Mouse (Mus musculus) lung, embryonic 14.5 days (tissue): ENCODE measurements at regions not wholly inside any gene's neighbourhood (a gene's known extent, or its start where the extent isn't known, plus 50 kb on each side); places are given as distances from the start of the nearest gene placed in this dataset.
A peak's percentile ranks its signal among the peaks of the same experiment; 100 is the strongest.

Experiments
- ATAC-seq: fragments of 200-750 bp; cut with Nextera tagmentation; 2 replicates; pipeline ENCODE4 v1.8.0; 2017; ENCODE audit warnings: mild to moderate bottlenecking, moderate TSS enrichment, moderate library complexity; ENCODE audit not compliant: insufficient read depth
- DNase-seq: peaks from one replicate; pipeline ENCODE4 v3.0.0-alpha.2; 2015
- H3K27ac ChIP-seq: fragments of 300-500 bp; sonication (generic); 2 replicates; pipeline ENCODE4 v1.5.1; 2014; ENCODE audit warnings: low read depth, mild to moderate bottlenecking, moderate library complexity
- H3K27me3 ChIP-seq: fragments of 300-500 bp; sonication (generic); 2 replicates; pipeline ENCODE4 v1.6.1; 2014; ENCODE audit warnings: low read length, control low read depth; ENCODE audit not compliant: insufficient read depth
- H3K36me3 ChIP-seq: fragments of 300-500 bp; sonication (generic); 2 replicates; pipeline ENCODE4 v1.6.1; 2014; ENCODE audit warnings: control low read depth; ENCODE audit not compliant: insufficient read depth
- H3K4me1 ChIP-seq: fragments of 300-500 bp; sonication (generic); 2 replicates; pipeline ENCODE4 v1.6.1; 2014; ENCODE audit warnings: antibody characterized with exemption, control low read depth; ENCODE audit not compliant: insufficient read depth
- H3K4me2 ChIP-seq: fragments of 300-500 bp; sonication (generic); 2 replicates; pipeline ENCODE4 v1.6.1; 2014; ENCODE audit warnings: mild to moderate bottlenecking
- H3K4me3 ChIP-seq: fragments of 300-500 bp; sonication (generic); 2 replicates; pipeline ENCODE4 v1.5.1; 2014; ENCODE audit warnings: low read depth, low read length
- H3K9ac ChIP-seq: fragments of 300-500 bp; sonication (generic); 2 replicates; pipeline ENCODE4 v1.6.1; 2014
- H3K9me3 ChIP-seq: fragments of 300-500 bp; sonication (generic); 2 replicates; pipeline ENCODE4 v1.6.1; 2016; ENCODE audit warnings: low read depth, low read length, control low read depth
- CTCF ChIP-seq: IDR thresholded peaks from 2 replicates; pipeline ENCODE4 v1.5.1; 2016; ENCODE audit warnings: antibody characterized with exemption, low read depth
- WGBS: fragments of 180-500 bp; shearing (Covaris S2); extraction: QIAGEN DNeasy Blood & Tissue Kit; methylation state at CpG from one replicate; pipeline ENCODE4 v1.1.7; 2014; 5-methylcytosine and 5-hydroxymethylcytosine counted together

- no peak for ATAC-seq
- WGBS: 69% methylated on average over 6 of the region's 6 CpGs
- no peaks in the 10 kb centered on the region for H3K27me3 ChIP-seq
- no peak overlapping the region for H3K27ac ChIP-seq
- H3K36me3 ChIP-seq: no peaks in the 10 kb centered on the region
- no peak overlapping the region for H3K4me3 ChIP-seq
- H3K9me3 ChIP-seq: no peaks in the 10 kb centered on the region
- no peaks in the 10 kb centered on the region for H3K4me1 ChIP-seq
- no peak for DNase-seq
- H3K9ac ChIP-seq: no peak overlapping the region
- TF ChIP-seq CTCF: no peak
- H3K4me2 ChIP-seq: no peak overlapping the region
Measured at GRCm38 (mm10) chr3:50619061-50619460, 175.6 kb upstream of the Slc7a11 start.

GRCm38 (mm10) chr3:50615384-50616285, 172.2 kb upstream of the Slc7a11 start:
- Histone ChIP-seq H3K36me3 (no peaks in the 10 kb centered on the region), H3K27ac (no peak overlapping the region), H3K4me2 (no peak overlapping the region), H3K4me1 (no peaks in the 10 kb centered on the region), H3K4me3 (no peak overlapping the region), H3K27me3 (no peaks in the 10 kb centered on the region), H3K9me3 (no peaks in the 10 kb centered on the region), H3K9ac (no peak overlapping the region)
- TF ChIP-seq CTCF: no peak
- ATAC-seq: no peak
- WGBS: 51% methylated on average over 8 of the region's 8 CpGs
- DNase-seq: peak; percentile 13

- WGBS: 82% methylated on average over 2 of the region's 2 CpGs
- ATAC-seq (no peak), DNase-seq (no peak)
- H3K9ac ChIP-seq: no peak overlapping the region
- no peaks in the 10 kb centered on the region for H3K27me3 ChIP-seq
- no peak for TF ChIP-seq CTCF
- H3K4me3 ChIP-seq: no peak overlapping the region
- no peaks in the 10 kb centered on the region for H3K9me3 ChIP-seq
- no peak overlapping the region for H3K27ac ChIP-seq
- no peaks in the 10 kb centered on the region for H3K36me3 ChIP-seq
- no peak overlapping the region for H3K4me2 ChIP-seq
- no peaks in the 10 kb centered on the region for H3K4me1 ChIP-seq
Measured at GRCm38 (mm10) chr3:50613011-50613410, 169.6 kb upstream of the Slc7a11 start.

GRCm38 (mm10) chr3:50609341-50610012, 166.1 kb upstream of the Slc7a11 start:
- H3K4me3 ChIP-seq: no peak overlapping the region
- DNase-seq (no peak), ATAC-seq (no peak)
- no peaks in the 10 kb centered on the region for H3K36me3 ChIP-seq
- H3K4me1 ChIP-seq: no peaks in the 10 kb centered on the region
- H3K27ac ChIP-seq: no peak overlapping the region
- no peak overlapping the region for H3K4me2 ChIP-seq
- WGBS: 50% methylated on average over 11 of the region's 11 CpGs
- H3K9ac ChIP-seq: no peak overlapping the region
- no peak for TF ChIP-seq CTCF
- no peaks in the 10 kb centered on the region for H3K27me3 ChIP-seq
- H3K9me3 ChIP-seq: no peaks in the 10 kb centered on the region

- Histone ChIP-seq H3K4me1 (no peaks in the 10 kb centered on the region), H3K9ac (no peak overlapping the region), H3K36me3 (no peaks in the 10 kb centered on the region), H3K4me3 (no peak overlapping the region), H3K27me3 (no peaks in the 10 kb centered on the region), H3K27ac (no peak overlapping the region), H3K4me2 (no peak overlapping the region), H3K9me3 (no peaks in the 10 kb centered on the region)
- DNase-seq (no peak), ATAC-seq (no peak)
- 37% methylated on average over 7 of the region's 7 CpGs for WGBS
- TF ChIP-seq CTCF: no peak
Measured at GRCm38 (mm10) chr3:50607736-50608135, 164.3 kb upstream of the Slc7a11 start.

- no peak for TF ChIP-seq CTCF
Measured at GRCm38 (mm10) chr3:50606986-50607385, 163.6 kb upstream of the Slc7a11 start.

GRCm38 (mm10) chr3:50605750-50606149, 162.3 kb upstream of the Slc7a11 start:
- WGBS: 86% methylated on average over 4 of the region's 4 CpGs
- Histone ChIP-seq H3K4me2 (no peak overlapping the region), H3K4me1 (no peaks in the 10 kb centered on the region), H3K27me3 (no peaks in the 10 kb centered on the region), H3K4me3 (no peak overlapping the region), H3K9ac (no peak overlapping the region), H3K9me3 (no peaks in the 10 kb centered on the region), H3K36me3 (no peaks in the 10 kb centered on the region), H3K27ac (no peak overlapping the region)
- no peak for ATAC-seq
- TF ChIP-seq CTCF: no peak
- no peak for DNase-seq

More at GRCm38 (mm10) chr3:50606986-50607385, 163.6 kb upstream of the Slc7a11 start:
- Histone ChIP-seq H3K9ac (no peak overlapping the region), H3K9me3 (no peaks in the 10 kb centered on the region), H3K4me2 (no peak overlapping the region), H3K36me3 (no peaks in the 10 kb centered on the region), H3K27ac (no peak overlapping the region), H3K4me3 (no peak overlapping the region), H3K27me3 (no peaks in the 10 kb centered on the region), H3K4me1 (no peaks in the 10 kb centered on the region)
- no peak for DNase-seq
- no peak for ATAC-seq
- 21% methylated on average over 1 of the region's 1 CpGs for WGBS
